Mouse (Mus musculus) yolk sac, embryonic 10.5 days (tissue): ENCODE results near the gene Fcna.

Experiments used
- DNase-seq: peaks from one replicate; pipeline ENCODE4 v3.0.0-alpha.2; 2017; ENCODE audit warnings: low spot score

Fcna gene

GRCm38 (mm10) chr2:25627811-25628210 is at the start of gene Fcna:
Gene Fcna, minus strand, starts transcription at chr2:25628030.
- DNase-seq: no peak

DNA sequence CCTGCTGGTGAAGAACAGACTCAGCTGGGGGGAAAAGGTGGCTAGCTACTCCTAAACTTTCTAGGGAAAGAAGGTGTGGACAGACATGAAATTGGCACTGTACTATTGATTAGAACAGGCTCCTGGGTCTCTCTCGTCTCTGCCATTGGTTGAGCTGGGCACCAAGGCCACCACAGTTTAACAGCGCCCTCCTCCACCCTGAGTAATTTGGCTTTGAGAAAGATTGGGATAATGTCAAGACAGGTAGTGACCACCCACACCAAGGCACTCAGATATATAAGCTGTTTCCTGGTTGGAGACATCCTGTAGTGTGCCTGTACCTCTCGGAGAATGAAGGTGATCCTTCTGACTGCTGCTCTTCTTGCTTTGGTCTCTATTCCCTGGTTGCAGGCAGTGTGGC is 48.7 kb upstream of the Fcna start, which contains the start of gene Lcn6:
Gene Lcn6, plus strand, starts transcription at position 301 of the 400 bp plus-strand sequence.
- no peak for DNase-seq

GRCm38 (mm10) chr2:25666516-25666915 is 38.7 kb upstream of the Fcna start:
- no peak for DNase-seq

- DNase-seq: no peak
Measured at GRCm38 (mm10) chr2:25664125-25664524, 36.3 kb upstream of the Fcna start.

GRCm38 (mm10) chr2:25663511-25663910 is 35.7 kb upstream of the Fcna start:
- no peak for DNase-seq

DNA sequence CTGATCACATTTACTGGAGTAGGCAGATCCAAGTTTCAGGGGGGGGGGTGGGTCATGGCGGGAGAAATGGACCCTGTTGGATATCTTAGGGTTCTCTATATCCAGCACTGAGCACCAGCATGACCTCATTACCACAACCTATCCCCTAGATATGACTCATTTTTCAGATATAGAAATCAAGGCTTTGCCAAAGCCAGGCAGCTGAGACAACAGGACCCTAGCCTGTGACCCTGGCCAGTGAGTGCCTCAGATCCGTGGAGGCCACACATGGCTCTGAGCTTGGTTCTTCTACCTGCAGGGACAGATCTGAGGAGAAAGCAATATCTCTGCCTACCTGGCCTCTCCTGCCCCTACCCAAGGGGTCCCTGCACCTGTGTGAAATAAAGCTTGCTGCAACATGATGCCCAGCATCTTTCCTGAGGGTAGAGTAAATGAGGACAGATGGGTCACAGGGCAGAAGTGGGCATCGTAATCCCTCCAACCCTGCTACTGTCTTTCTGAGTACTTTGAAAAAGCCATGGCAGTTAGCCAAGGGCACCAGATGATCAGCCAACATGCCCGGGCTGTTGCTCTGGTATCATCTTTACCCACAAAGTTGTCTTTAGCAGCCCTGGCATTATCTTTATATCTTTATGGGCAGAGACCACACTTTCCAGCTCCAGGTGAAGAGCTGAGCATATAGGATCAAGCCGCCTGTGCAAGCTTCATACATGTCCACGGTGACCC is 33.6 kb upstream of the Fcna start:
- no peak for DNase-seq

DNA sequence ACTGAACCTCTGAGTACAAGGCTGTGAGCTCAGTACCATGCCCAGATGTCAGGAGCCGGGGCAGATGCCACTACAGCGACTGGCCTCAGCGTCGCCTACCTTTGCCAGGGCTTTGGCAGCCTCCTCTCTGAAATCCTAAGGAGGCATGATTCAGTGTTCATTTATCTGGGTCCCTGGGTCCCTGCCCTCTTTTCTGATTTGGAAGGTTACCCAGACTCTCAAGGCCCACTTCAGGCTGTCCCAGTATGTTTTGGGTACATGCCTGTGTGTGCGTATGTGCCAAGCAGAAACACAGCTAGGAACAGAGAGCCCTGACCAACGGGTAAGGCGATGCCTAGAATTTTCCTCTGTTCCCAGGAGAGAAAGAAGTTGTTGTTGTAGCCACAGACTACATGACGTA is 32.4 kb upstream of the Fcna start:
- no peak for DNase-seq

DNA sequence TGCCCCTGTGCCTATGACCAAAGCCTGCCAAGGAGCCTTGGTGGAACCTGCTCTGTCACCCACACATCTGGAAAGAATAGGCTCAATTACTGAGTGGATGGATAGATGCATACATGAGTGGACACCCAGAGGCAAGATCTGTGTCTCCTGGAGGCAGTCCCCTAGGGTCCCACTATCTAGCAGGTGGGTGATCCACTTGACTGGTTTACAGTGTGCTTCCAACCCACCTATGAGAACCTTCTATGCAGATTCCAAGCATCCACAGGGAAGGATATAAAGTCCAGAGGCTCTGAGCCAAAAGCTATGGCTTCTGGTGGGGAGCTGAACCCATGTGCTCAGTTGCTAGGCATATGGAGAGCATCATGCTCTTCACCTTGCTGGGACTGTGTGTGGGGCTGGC is 29.8 kb upstream of the Fcna start, which contains the start of gene Lcn5:
Gene Lcn5, plus strand, starts transcription at position 301 of the 400 bp plus-strand sequence.
- DNase-seq: no peak

DNA sequence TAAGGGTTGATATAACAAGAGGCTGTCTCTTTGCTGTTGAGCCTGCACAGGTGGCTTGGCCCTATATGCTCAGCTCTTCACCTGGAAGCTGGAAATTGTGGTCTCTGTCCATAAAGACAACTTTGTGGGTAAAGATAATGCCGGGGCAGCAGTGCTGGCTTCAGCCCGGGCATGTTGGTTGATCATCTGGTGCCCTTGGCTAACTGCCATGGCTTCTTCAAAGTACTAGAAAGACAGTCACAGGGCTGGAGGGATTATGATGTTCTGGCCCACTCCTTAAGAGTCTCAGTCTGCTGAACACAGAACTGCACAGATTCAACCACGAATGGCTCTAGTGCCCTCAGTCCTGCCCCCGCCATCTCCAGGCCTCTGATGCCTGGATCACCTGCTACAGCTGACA is 29.4 kb upstream of the Fcna start:
- no peak for DNase-seq

DNA sequence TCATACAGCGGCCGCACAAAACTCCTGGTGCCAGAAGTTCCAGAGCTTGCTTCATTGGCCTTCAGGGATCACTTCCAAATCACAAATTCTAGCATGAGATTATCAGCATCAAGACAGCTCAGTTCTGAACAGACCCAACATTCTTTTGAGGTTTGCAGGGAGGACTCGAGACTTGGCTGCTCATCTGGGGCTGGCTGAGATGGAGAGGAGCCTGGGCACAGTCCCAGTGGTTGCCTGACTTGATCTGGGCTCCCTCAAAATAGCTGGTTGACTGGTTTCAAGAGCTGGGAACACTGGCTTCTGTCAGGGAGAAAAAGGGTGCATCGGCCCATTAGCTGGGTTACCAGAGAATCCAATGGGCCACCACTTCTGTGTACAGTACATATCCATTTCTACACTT is 28.9 kb upstream of the Fcna start:
- no peak for DNase-seq

- no peak for DNase-seq
Measured at GRCm38 (mm10) chr2:25654502-25654901, 26.7 kb upstream of the Fcna start.

- DNase-seq: no peak
Measured at GRCm38 (mm10) chr2:25652902-25653301, 25.1 kb upstream of the Fcna start, which contains the start of gene Lcn8. Gene Lcn8, plus strand, starts transcription at chr2:25653120.

DNA sequence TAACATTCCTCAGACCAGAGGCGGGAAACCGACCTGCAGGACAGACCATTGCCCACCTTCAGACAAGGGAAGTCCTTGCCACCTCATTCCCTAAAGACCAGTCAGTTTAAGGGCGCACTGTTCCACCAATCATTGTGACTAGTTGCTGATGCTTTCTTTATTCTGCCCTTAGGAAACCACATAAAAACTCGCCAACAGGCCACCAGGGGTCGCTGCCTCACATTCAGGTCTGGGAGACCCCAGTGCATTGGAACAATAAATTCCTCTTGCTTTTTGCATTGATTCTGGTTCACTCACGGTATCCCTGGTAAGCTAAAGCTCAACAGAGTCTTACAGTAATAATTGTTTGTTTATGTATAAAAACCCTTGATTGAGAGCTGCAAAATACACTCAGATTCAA is 12.1 kb upstream of the Fcna start:
- DNase-seq: no peak

GRCm38 (mm10) chr2:25634046-25634445 is 6.2 kb upstream of the Fcna start:
- no peak for DNase-seq

- DNase-seq: no peak
Measured at GRCm38 (mm10) chr2:25633616-25634015, 5.8 kb upstream of the Fcna start.

DNA sequence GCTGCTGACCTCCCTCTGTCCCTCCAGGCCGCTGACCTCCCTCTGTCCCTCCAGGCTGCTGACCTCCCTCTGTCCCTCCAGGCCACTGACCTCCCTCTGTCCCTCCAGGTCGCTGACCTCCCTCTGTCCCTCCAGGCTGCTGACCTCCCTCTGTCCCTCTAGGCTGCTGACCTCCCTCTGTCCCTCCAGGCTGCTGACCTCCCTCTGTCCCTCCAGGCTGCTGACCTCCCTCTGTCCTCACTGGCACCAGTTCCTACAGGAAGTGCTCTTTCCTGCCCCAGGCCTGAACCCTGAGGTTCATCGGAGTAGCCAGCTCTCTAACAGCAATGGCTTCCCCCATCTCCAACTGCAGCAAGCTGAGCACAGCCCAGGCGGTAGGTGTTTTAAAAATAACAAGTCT is 908 bp upstream of the Fcna start:
- DNase-seq: no peak

DNA sequence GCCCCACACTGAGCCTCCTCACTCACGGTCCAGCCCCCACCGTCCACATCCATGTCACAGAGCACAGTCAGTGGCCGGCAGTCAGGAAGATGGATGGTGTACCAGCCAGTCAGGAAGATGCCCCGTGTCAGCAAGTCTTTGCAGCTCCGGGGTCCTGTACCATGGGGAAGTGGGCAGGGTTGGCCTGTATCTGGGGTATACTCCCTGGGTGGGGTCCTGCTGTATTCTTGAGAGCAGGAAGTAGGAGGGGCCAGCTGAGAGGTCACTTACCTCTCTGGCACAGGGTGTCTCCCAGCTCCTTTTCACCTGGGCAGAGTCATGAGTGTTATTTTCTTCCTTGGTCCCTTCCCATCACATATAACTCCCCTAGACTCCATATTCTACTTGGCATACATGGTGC is 1.8 kb downstream of the Fcna start:
- DNase-seq: no peak

DNA sequence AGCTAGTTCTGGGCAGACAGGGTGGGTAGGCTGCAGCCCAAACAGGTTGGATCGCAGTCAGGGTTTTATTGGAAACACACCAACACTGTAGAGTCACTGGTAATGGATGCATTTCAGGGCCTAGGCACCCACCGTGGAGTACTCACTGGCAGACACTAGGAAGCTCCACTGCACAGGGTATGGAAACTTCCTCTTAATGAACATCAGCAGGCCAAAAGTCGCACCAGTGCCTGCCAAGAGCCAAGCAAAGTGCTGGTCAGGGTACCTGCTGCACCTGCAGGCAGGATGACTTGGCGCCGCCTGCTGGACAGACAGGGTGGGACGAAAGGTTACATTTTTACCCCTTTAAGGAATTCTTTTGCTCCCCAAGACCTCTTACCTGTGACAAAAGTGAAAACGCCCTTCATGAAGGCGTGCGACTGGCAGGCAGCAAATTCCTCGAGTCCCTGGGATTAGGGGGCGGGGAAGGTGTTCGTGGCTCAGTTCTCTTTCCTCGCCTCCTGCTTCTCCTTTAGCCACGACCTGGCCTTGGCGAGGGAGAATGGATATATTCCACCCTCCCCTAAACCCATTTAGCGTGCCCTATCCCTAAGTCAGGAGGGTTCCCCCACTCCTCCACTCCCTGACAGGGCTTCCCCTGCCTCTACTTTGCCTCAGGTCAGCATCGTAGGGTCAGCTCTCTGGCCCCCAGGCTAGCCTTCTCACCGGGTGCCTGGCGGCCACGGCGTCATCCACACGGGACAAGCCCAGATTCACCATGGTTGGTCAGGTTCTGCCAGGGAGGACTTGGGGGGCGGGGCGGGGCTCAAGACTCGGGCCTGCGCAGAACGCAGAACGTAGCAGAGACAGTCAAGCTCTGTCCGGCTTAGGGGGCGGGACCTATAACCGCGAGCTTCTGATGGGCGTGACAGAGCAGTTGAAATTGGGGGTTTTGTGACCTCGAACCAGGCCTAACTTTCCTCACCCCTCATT is 6.3 kb downstream of the Fcna start, which contains the start of gene Tmem141:
Gene Tmem141, minus strand, starts transcription at position 777 of the 972 bp plus-strand sequence.
- DNase-seq: peak; percentile 69

- DNase-seq: no peak
Measured at GRCm38 (mm10) chr2:25620852-25621228, 7.0 kb downstream of the Fcna start.

DNA sequence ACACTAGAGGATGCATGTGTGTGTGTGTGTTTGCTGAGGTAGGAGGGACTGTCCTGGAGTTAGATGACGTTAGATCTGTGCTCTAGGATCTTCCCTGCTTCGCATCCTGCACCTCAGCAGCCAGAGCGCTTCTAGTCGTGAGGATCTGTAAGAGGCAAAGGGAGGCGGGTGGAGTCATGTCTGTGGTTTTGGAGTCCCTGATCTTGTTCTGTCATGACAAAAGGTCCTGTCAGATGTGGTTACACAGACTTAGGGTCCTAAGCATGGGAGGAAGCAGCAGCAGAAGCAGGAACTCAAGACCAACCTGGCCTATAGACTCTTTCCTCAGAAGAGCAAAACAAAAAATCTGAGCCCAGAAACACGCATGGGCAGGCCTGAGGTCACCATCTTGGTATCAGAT is 7.4 kb downstream of the Fcna start:
- no peak for DNase-seq

DNA sequence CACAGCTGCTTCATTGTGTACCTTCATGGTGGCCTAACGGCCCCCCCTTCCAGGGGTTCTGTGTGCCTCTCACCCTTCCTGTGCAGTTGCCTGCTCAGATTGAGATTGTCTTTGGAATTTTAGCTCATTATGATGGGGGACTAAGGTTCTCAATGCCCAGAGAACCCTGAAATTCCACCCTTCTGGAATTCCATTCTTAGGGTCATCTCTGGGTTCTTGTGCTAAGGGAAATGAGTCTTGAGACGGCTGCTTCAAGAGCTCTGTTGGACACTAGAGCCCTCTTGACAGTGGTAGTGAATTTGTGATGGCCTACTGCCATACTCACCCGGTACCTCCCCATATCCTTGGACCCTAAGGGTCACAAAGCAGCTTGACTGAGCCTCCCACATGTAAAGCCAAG is 10.3 kb downstream of the Fcna start, which contains the start of gene Ccdc183:
Gene Ccdc183, minus strand, starts transcription at position 101 of the 400 bp plus-strand sequence.
- DNase-seq: no peak

DNA sequence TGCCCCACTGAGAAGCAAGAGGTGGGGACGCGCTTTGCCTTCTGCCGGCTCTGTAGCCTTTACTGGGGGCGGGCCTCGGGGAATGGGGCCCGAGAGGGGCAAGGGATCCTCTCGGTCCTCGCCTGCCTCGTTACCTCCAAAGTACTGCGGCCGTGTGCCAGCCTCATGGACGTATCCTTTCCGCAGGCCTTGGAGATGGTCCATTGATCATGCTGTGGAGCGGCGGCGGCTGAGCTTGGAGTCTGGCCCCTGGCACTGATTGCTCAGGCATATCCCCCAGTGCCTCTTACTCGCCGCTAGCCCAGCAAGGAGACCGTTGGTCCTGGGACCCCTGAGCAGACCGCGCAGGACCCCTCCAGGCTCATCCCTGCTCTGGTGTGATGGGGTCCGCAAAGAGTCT is 11.4 kb downstream of the Fcna start:
- no peak for DNase-seq

GRCm38 (mm10) chr2:25608671-25609070 is 19.2 kb downstream of the Fcna start:
- DNase-seq: no peak
